Mouse (Mus musculus): ENCODE measurements around the gene Gucy1b2.

Gene Gucy1b2

GRCm38 (mm10) chr14:62375694-62376093 is 80.4 kb downstream of the Gucy1b2 start:
- in situ Hi-C loops (cut with MboI, MseI): no loop called here

- in situ Hi-C loops (cut with MboI, MseI): no loop called here
Measured at GRCm38 (mm10) chr14:62374001-62374400, 82.1 kb downstream of the Gucy1b2 start.

GRCm38 (mm10) chr14:62370819-62371218 is 85.3 kb downstream of the Gucy1b2 start:
- in situ Hi-C loops (cut with MboI, MseI): no loop called here

GRCm38 (mm10) chr14:62363774-62364173 is 92.3 kb downstream of the Gucy1b2 start:
- in situ Hi-C loops (cut with MboI, MseI): no loop called here

- in situ Hi-C loops (cut with MboI, MseI): no loop called here
Measured at GRCm38 (mm10) chr14:62361263-62361980, 94.7 kb downstream of the Gucy1b2 start.

GRCm38 (mm10) chr14:62355201-62355600 is 100.9 kb downstream of the Gucy1b2 start:
- in situ Hi-C loops (cut with MboI, MseI): loop anchor here in 1 of 2 experiments (10.0 kb wide), 1 partner anchor 680 kb away; no protein-coding TSS in a partner anchor

GRCm38 (mm10) chr14:62353793-62354192 is 102.3 kb downstream of the Gucy1b2 start:
- in situ Hi-C loops (cut with MboI, MseI): loop anchor here in 1 of 2 experiments (10.0 kb wide), 1 partner anchor 679 kb away; no protein-coding TSS in a partner anchor

- in situ Hi-C loops (cut with MboI, MseI): loop anchor here in 1 of 2 experiments (10.0 kb wide), 1 partner anchor 679 kb away; no protein-coding TSS in a partner anchor
Measured at GRCm38 (mm10) chr14:62353372-62353771, 102.7 kb downstream of the Gucy1b2 start.

GRCm38 (mm10) chr14:62350890-62351289 is 105.2 kb downstream of the Gucy1b2 start:
- in situ Hi-C loops (cut with MboI, MseI): loop anchor here in 1 of 2 experiments (10.0 kb wide), 1 partner anchor 676 kb away; no protein-coding TSS in a partner anchor

- in situ Hi-C loops (cut with MboI, MseI): loop anchor here in 1 of 2 experiments (10.0 kb wide), 1 partner anchor 675 kb away; no protein-coding TSS in a partner anchor
Measured at GRCm38 (mm10) chr14:62350186-62350585, 105.9 kb downstream of the Gucy1b2 start.

GRCm38 (mm10) chr14:62349786-62350185 is 106.3 kb downstream of the Gucy1b2 start:
- in situ Hi-C loops (cut with MboI, MseI): loop anchor here in 1 of 2 experiments (10.0 kb wide), 1 partner anchor 675 kb away; no protein-coding TSS in a partner anchor

- in situ Hi-C loops (cut with MboI, MseI): no loop called here
Measured at GRCm38 (mm10) chr14:62347103-62347502, 109.0 kb downstream of the Gucy1b2 start.

- in situ Hi-C loops (cut with MboI, MseI): no loop called here
Measured at GRCm38 (mm10) chr14:62346570-62346969, 109.5 kb downstream of the Gucy1b2 start.
